Mouse (Mus musculus) liver, embryonic 11.5 days (tissue): ENCODE measurements around the gene Vps45. TPM values are rescaled to one million over a fixed set of nuclear protein-coding genes. Genes with fewer than 3 reads are reported as not detected.
"Not testable (repeated sequence)": the region's sequence is repeated elsewhere in the genome, so short reads cannot be mapped to it uniquely, and the experiment has no call there.

Experiments
- ATAC-seq: fragments of 200-750 bp; cut with Nextera tagmentation; replicated peaks from 2 replicates; pipeline ENCODE4 v1.8.0; 2017; ENCODE audit warnings: moderate number of reproducible peaks, mild to moderate bottlenecking, moderate TSS enrichment, moderate library complexity; ENCODE audit not compliant: low FRiP score
- DNase-seq: peaks from one replicate; pipeline ENCODE4 v3.0.0-alpha.2; 2017; ENCODE audit warnings: low spot score
- H3K27ac ChIP-seq: fragments of 300-500 bp; sonication (generic); 2 replicates; pipeline ENCODE4 v1.5.1; 2014; ENCODE audit warnings: mild to moderate bottlenecking, low read depth, low read length, control low read depth
- H3K27me3 ChIP-seq: fragments of 300-500 bp; sonication (generic); replicated peaks from 2 replicates; pipeline ENCODE4 v1.6.1; 2014; ENCODE audit warnings: low read length, mixed read lengths; ENCODE audit not compliant: control insufficient read depth, insufficient read depth
- H3K36me3 ChIP-seq: fragments of 300-500 bp; sonication (generic); 2 replicates; pipeline ENCODE4 v1.6.1; 2014; ENCODE audit warnings: mild to moderate bottlenecking, low read length, moderate library complexity, mixed read lengths; ENCODE audit not compliant: control insufficient read depth, insufficient read depth
- H3K4me1 ChIP-seq: fragments of 300-500 bp; sonication (generic); replicated peaks from 2 replicates; pipeline ENCODE4 v1.6.1; 2014; ENCODE audit warnings: low read length, mixed read lengths; ENCODE audit not compliant: control insufficient read depth, insufficient read depth
- H3K4me2 ChIP-seq: fragments of 300-500 bp; sonication (generic); 2 replicates; pipeline ENCODE4 v1.6.1; 2014; ENCODE audit warnings: mild to moderate bottlenecking, control low read depth, moderate library complexity
- H3K4me3 ChIP-seq: fragments of 300-500 bp; sonication (generic); 2 replicates; pipeline ENCODE4 v1.5.1; 2014; ENCODE audit warnings: low read depth, low read length, control low read depth
- H3K9ac ChIP-seq: fragments of 300-500 bp; sonication (generic); 2 replicates; pipeline ENCODE4 v1.6.1; 2014; ENCODE audit warnings: low read depth, low read length, control low read depth
- H3K9me3 ChIP-seq: fragments of 300-500 bp; sonication (generic); 2 replicates; pipeline ENCODE4 v1.6.1; 2016; ENCODE audit warnings: low read length, inconsistent platforms, mixed read lengths; ENCODE audit not compliant: control insufficient read depth
- WGBS: fragments of 180-500 bp; shearing (Covaris S2); extraction: QIAGEN DNeasy Blood & Tissue Kit; methylation state at CpG from one replicate; pipeline ENCODE4 v1.1.7; 2014; 5-methylcytosine and 5-hydroxymethylcytosine counted together
- polyA plus RNA-seq: library from polyadenylated mRNA; unstranded; fragments of >200 nt; fragmentation: Nextera tagmentation; extraction: Ambion mirVana; gene quantifications from 2 replicates; pipeline ENCODE4 v1.2.1, GENCODE M21; 2014

Vps45 gene
- polyA plus RNA-seq, 1 experiment from 2014 or later, result 18.5 TPM

DNA sequence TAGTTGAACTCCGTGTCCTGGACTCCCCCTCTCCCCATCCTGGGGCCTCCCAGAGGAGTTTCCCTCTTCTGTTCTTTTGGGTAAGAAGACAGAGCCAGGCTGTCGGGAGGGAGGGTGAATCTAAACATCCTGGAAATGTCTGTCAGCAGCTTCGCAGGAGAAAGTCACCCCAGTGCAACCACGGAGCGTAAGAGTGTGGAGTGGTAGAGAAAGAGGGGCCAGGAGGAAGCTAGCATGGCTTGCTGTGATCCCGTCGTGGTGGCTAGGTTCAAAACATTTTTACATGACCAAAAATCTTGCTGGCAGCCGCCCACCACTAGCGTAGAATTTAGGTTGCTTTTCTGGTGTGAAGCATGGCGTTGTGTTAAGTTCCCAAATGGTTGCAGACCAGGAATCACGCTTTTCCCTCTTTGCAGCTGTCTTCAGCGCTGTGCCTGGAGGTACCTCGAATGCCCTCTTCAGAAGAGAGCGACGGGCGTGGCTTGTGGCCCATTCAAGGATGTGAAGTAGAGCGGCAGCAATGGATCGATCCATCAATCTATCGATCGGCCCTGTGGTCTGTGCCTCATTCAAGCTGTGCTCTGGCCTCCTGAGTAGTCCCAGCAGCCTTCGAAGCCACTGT lies 72.2 kb downstream of the Vps45 start:
- WGBS, result 6% methylated on average over 21 of the region's 21 CpGs

DNA sequence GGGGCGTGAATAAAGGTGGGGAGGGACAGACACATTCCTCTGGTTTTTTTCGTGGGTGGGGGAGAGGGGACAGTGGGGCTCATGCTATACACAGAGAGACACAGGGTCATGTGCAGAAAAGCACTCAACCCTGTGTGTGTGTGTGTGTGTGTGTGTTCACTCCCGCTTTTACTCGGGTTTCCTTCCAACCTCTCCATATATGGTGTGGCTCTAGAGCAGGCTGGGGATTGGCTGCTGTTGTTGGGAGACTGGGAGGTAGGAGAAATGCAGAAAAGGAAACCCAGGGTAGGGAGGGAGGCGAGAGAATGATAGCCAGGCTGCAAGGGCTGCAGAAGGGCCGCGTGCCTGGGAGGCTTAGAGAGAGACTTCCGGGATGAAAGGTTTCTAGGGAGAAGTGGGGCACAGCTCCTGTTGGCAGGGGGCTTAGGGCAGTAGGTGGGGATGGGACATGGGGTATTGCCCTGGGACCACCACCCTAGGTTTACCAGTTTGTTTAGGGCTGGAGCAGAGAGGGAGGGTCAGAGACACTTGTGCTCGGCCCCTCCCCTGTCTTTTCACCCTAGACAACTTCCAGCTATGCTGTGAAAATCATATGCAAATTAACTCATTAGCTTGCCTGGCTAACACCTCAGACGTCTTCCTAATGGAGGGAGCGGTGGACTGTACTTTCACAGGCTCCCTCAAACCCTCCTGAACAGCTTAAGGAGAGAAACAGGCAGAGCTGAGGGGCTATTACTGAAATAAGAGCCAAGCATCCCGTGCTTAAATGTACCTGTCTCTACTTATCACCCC lies 72.9 kb downstream of the Vps45 start:
- H3K4me2 ChIP-seq, result peak overlapping the region; percentile 64
- no peaks in the 10 kb centered on the region; the same call in 1 of the 2 replicates for H3K27me3 ChIP-seq
- H3K4me3 ChIP-seq, result peak overlapping the region; percentile 29
- 9% methylated on average over 12 of the region's 12 CpGs for WGBS
- peaks cover 8% of the 10 kb centered on the region for H3K36me3 ChIP-seq
- peak overlapping the region; percentile 46; the same call in 1 of the 2 replicates for H3K9ac ChIP-seq
- H3K27ac ChIP-seq, result peak overlapping the region; percentile 85
- peak; percentile 76 for ATAC-seq
- no peak for DNase-seq
- no peaks in the 10 kb centered on the region for H3K9me3 ChIP-seq
- peaks cover 25% of the 10 kb centered on the region for H3K4me1 ChIP-seq

More for the DNA sequence above, 72.2 kb downstream of the Vps45 start:
- peak overlapping the region; percentile 29 for H3K4me3 ChIP-seq
- no peak for DNase-seq
- H3K4me2 ChIP-seq, result peak overlapping the region; percentile 64
- peak overlapping the region; percentile 46 for H3K9ac ChIP-seq
- H3K27ac ChIP-seq, result peak overlapping the region; percentile 85
- H3K36me3 ChIP-seq, result peaks cover 8% of the 10 kb centered on the region
- H3K27me3 ChIP-seq, result no peaks in the 10 kb centered on the region; the same call in 1 of the 2 replicates
- H3K9me3 ChIP-seq, result no peaks in the 10 kb centered on the region
- 0 out of 2 replicates have a peak, but pooled peaks have one; percentile 30 for ATAC-seq
- H3K4me1 ChIP-seq, result peaks cover 25% of the 10 kb centered on the region

- Histone ChIP-seq H3K4me3 (no peak overlapping the region), H3K27me3 (no peaks in the 10 kb centered on the region; the same call in 1 of the 2 replicates), H3K36me3 (no peaks in the 10 kb centered on the region), H3K9me3 (no peaks in the 10 kb centered on the region), H3K4me1 (peaks cover 18% of the 10 kb centered on the region), H3K27ac (no peak overlapping the region), H3K4me2 (no peak overlapping the region), H3K9ac (no peak overlapping the region)
- DNase-seq (no peak), ATAC-seq (no peak)
- WGBS, result 80% methylated on average over 4 of the region's 4 CpGs
Observed at GRCm38 (mm10) chr3:95982129-95982528, 76.1 kb downstream of the Vps45 start.

- Histone ChIP-seq H3K4me2 (no peak overlapping the region), H3K4me3 (no peak overlapping the region), H3K27me3 (peaks cover under 1% of the 10 kb centered on the region; the same call in 1 of the 2 replicates), H3K27ac (no peak overlapping the region), H3K9me3 (no peaks in the 10 kb centered on the region), H3K4me1 (peaks cover under 1% of the 10 kb centered on the region; the same call in 1 of the 2 replicates), H3K9ac (no peak overlapping the region), H3K36me3 (no peaks in the 10 kb centered on the region)
- whole genome bisulfite sequencing, result 83% methylated on average over 12 of the region's 12 CpGs
- DNase-seq (no peak), ATAC-seq (no peak)
Observed at GRCm38 (mm10) chr3:95980276-95980970, 77.8 kb downstream of the Vps45 start.

DNA sequence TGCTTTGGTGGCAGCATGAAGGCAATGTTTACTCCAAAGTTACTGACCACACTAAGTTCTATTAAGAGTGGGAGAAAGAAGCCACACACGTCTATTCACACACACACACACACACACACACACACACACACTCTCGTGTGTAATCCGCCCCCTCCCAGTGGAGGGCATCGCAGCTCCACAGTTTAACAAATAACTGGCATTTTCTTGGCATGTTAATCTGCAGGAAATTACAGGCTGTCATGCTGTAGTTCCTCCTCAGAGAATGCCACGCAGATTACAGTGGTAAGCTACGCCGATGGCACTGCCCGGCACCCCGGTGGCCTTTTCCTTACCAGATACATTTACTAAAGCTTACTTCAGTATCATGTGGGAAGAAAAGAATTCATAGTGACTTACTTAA lies 80.0 kb downstream of the Vps45 start:
- Histone ChIP-seq H3K4me2 (no peak overlapping the region), H3K4me1 (no peaks in the 10 kb centered on the region), H3K27ac (no peak overlapping the region), H3K4me3 (no peak overlapping the region), H3K9ac (no peak overlapping the region), H3K36me3 (no peaks in the 10 kb centered on the region), H3K9me3 (no peaks in the 10 kb centered on the region), H3K27me3 (peaks cover 14% of the 10 kb centered on the region)
- ATAC-seq, result no peak
- DNase-seq, result no peak
- WGBS, result 80% methylated on average over 9 of the region's 9 CpGs

DNA sequence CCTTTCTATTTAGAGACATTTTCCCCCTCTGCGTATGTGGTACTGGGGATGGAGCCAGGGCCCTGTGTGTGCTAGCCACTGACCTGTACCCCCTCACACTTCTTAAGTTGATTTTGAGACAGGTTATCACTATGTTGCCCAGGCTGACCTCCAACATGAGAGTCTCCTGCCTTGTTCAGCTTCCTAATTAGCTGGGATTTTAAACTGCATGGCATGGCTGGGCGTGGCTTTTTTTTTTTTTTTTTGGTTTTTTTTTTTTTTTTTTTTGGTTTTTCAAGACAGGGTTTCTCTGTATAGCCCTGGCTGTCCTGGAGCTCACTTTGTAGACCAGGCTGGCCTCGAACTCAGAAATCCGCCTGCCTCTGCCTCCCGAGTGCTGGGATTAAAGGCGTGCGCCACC lies 80.7 kb downstream of the Vps45 start:
- H3K27ac ChIP-seq, ATAC-seq, DNase-seq, H3K36me3 ChIP-seq, H3K9me3 ChIP-seq, H3K4me2 ChIP-seq, H3K4me3 ChIP-seq, H3K4me1 ChIP-seq, H3K9ac ChIP-seq: not testable (repeated sequence)
- WGBS, result 90% methylated on average over 7 of the region's 7 CpGs
- H3K27me3 ChIP-seq, result peaks cover 20% of the 10 kb centered on the region

GRCm38 (mm10) chr3:95977079-95977478 lies 81.2 kb downstream of the Vps45 start:
- peaks cover 21% of the 10 kb centered on the region for H3K27me3 ChIP-seq
- no peaks in the 10 kb centered on the region for H3K9me3 ChIP-seq
- no peak overlapping the region for H3K4me2 ChIP-seq
- no peak overlapping the region for H3K27ac ChIP-seq
- no peak overlapping the region for H3K9ac ChIP-seq
- H3K36me3 ChIP-seq, result no peaks in the 10 kb centered on the region
- H3K4me3 ChIP-seq, result no peak overlapping the region
- peaks cover 4% of the 10 kb centered on the region; the same call in 1 of the 2 replicates for H3K4me1 ChIP-seq
- DNase-seq (no peak), ATAC-seq (no peak)
- 55% methylated on average over 3 of the region's 3 CpGs for WGBS

GRCm38 (mm10) chr3:95972873-95973634 lies 85.2 kb downstream of the Vps45 start:
- Histone ChIP-seq H3K4me2 (peak overlapping the region; percentile 59), H3K27ac (no peak overlapping the region), H3K9ac (peak overlapping the region; percentile 10; the same call in 1 of the 2 replicates), H3K9me3 (no peaks in the 10 kb centered on the region), H3K4me1 (peaks cover 4% of the 10 kb centered on the region; the same call in 1 of the 2 replicates), H3K4me3 (peak overlapping the region; percentile 31), H3K27me3 (peaks cover 21% of the 10 kb centered on the region), H3K36me3 (no peaks in the 10 kb centered on the region)
- DNase-seq, result peak; percentile 56
- no peak for ATAC-seq
- 7% methylated on average over 34 of the region's 34 CpGs for WGBS
